Mouse (Mus musculus) heart, embryonic 14.5 days (tissue): ENCODE data around the gene Defb9. TPM values are rescaled to one million over a fixed set of nuclear protein-coding genes. Genes with fewer than 3 reads are reported as not detected.

Experiments
- polyA plus RNA-seq: library from polyadenylated mRNA; unstranded; fragments of >200 nt; fragmentation: Nextera tagmentation; extraction: Ambion mirVana; gene quantifications from 2 replicates; pipeline ENCODE4 v1.2.1, GENCODE M21; 2014

Gene Defb9
- polyA plus RNA-seq, 1 experiment from 2014 or later = not detected

Other genes starting within 250 kb of the Defb9 start
- gene Defa17, start 229.6 kb downstream of the Defb9 start, polyA plus RNA-seq = not detected in 2 replicates
- gene Defa34, start 219.6 kb downstream of the Defb9 start, polyA plus RNA-seq = not detected in 2 replicates
- gene AY761184, start 181.8 kb downstream of the Defb9 start, polyA plus RNA-seq = not detected in 2 replicates
- not detected in 2 replicates for gene Defa24, start 150.9 kb downstream of the Defb9 start, polyA plus RNA-seq
- not detected in 2 replicates for gene Defb50, start 61.9 kb downstream of the Defb9 start, polyA plus RNA-seq
- gene Defb2, start 45.5 kb downstream of the Defb9 start, polyA plus RNA-seq = not detected in 2 replicates
- gene Defb10, start 26.5 kb downstream of the Defb9 start, polyA plus RNA-seq = not detected in 2 replicates
- not detected in 2 replicates for gene Defb11, start 21.0 kb upstream of the Defb9 start, polyA plus RNA-seq
- not detected in 2 replicates for gene Defb15, start 47.3 kb upstream of the Defb9 start, polyA plus RNA-seq
- not detected in 2 replicates for gene Defb35, start 52.9 kb upstream of the Defb9 start, polyA plus RNA-seq
- gene Defb13, start 61.3 kb upstream of the Defb9 start, polyA plus RNA-seq = not detected in 2 replicates
- gene Fam90a1a, start 73.3 kb upstream of the Defb9 start, polyA plus RNA-seq = not detected in 2 replicates
- not detected in 2 replicates for gene Ccdc70, start 84.4 kb upstream of the Defb9 start, polyA plus RNA-seq
- gene Atp7b, start 174.9 kb upstream of the Defb9 start, polyA plus RNA-seq = 0.84 and 1.1 TPM in 2 replicates
- gene Alg11, start 175.3 kb upstream of the Defb9 start, polyA plus RNA-seq = 17.5 and 20.1 TPM in 2 replicates
- gene Nek5, start 239.6 kb upstream of the Defb9 start, polyA plus RNA-seq = 0.20 and 0.30 TPM in 2 replicates